ENCODE assay signal across 9 mouse cellular contexts in genomic region chr2:25582466-25583119, GRCm38 (mm10). TPM values are rescaled to one million over a fixed set of nuclear protein-coding genes. Genes with fewer than 3 reads are reported as not detected.
DNase-seq lines count a peak whose midpoint lies in the region; ATAC-seq and TF ChIP-seq lines count a peak whose summit lies in the region.
"Had no signal": no experiment of that assay in that cellular context is flagged by ENCODE, and none has a peak within 500 bp of the region (broad histone marks: within the 10 kb centered on the region; RNA-seq: fewer than 3 reads in every experiment).

No protein-coding gene starts in this region.

- TF ChIP-seq EP300 in heart, postnatal 0 days (IDR thresholded peaks at IDR 0.05; ENCODE audit: low read depth), result no peak

- peaks cover 29% of the 10 kb centered on the region for H3K36me3 ChIP-seq in heart, postnatal 0 days (replicated peaks; ENCODE audit: control insufficient read depth, insufficient read depth, low read length)
- H3K36me3 ChIP-seq in E14TG2a.4 (ENCODE audit: insufficient read depth, low read length), result peaks cover 56% of the 10 kb centered on the region
- peaks cover 16% of the 10 kb centered on the region; the same call in 1 of the 2 replicates for H3K36me3 ChIP-seq in midbrain, embryonic 15.5 days (replicated peaks)

- no peak for TF ChIP-seq CTCF in heart, postnatal 0 days (IDR thresholded peaks at IDR 0.05; ENCODE audit: low read depth)
- TF ChIP-seq CTCF in E14TG2a.4 (conservative IDR thresholded peaks at IDR 0.05; ENCODE audit: low read length), result no peak
- TF ChIP-seq CTCF in layer of hippocampus, adult 2 months (conservative IDR thresholded peaks at IDR 0.05), result 0 out of 2 replicates have a peak, but pooled peaks have one; percentile 8

- no peak overlapping the region for H3K27ac ChIP-seq in heart, postnatal 0 days (ENCODE audit: low read depth)
- peak overlapping the region; percentile 97 for H3K27ac ChIP-seq in layer of hippocampus, adult 2 months
- no peak overlapping the region for H3K27ac ChIP-seq in midbrain, embryonic 15.5 days

- H3K9ac ChIP-seq in heart, postnatal 0 days (replicated peaks; ENCODE audit: low read depth, low read length), result no peak overlapping the region
- H3K9ac ChIP-seq in midbrain, embryonic 15.5 days, result no peak overlapping the region

- H3K27me3 ChIP-seq in heart, postnatal 0 days (ENCODE audit: control insufficient read depth, insufficient read depth, low read length), result peaks cover 38% of the 10 kb centered on the region
- H3K27me3 ChIP-seq in E14TG2a.4 (ENCODE audit: insufficient read depth, low read length), result peaks cover 44% of the 10 kb centered on the region
- H3K27me3 ChIP-seq in midbrain, embryonic 15.5 days (replicated peaks), result peaks cover 31% of the 10 kb centered on the region
- H3K27me3 ChIP-seq: Patski had no signal

- no peak for DNase-seq in heart, postnatal 0 days (ENCODE audit: low spot score)
- DNase-seq in heart, postnatal 25 days (ENCODE audit: low spot score), result no peak
- peak; percentile 73 to 80 for DNase-seq in cerebellum, postnatal 14 days
- peak; percentile 90 to 91 for DNase-seq in layer of hippocampus, adult 2 months (ENCODE audit: low spot score in 2 of 2)
- DNase-seq in heart, adult 8-10 months (ENCODE audit: low spot score), result no peak

- no peaks in the 10 kb centered on the region for H3K9me3 ChIP-seq in heart, postnatal 0 days (replicated peaks; ENCODE audit: control insufficient read depth, low read length)
- no peaks in the 10 kb centered on the region for H3K9me3 ChIP-seq in E14TG2a.4 (ENCODE audit: low read length)
- no peaks in the 10 kb centered on the region for H3K9me3 ChIP-seq in midbrain, embryonic 15.5 days

- intact Hi-C loops in heart, postnatal 25 days (cut with DNase I), result no loop called here

- no peak overlapping the region for H3K4me3 ChIP-seq in heart, postnatal 0 days (ENCODE audit: low read depth, low read length)
- peak overlapping the region; percentile 5; the same call in 1 of the 2 replicates for H3K4me3 ChIP-seq in E14TG2a.4 (replicated peaks; ENCODE audit: low read length)
- peak overlapping the region; percentile 63 for H3K4me3 ChIP-seq in layer of hippocampus, adult 2 months
- H3K4me3 ChIP-seq in midbrain, embryonic 15.5 days, result no peak overlapping the region

- H3K4me1 ChIP-seq in heart, postnatal 0 days (ENCODE audit: control insufficient read depth, insufficient read depth), result peaks cover 37% of the 10 kb centered on the region
- peaks cover 65% of the 10 kb centered on the region for H3K4me1 ChIP-seq in E14TG2a.4 (replicated peaks; ENCODE audit: low read depth, low read length)
- H3K4me1 ChIP-seq in midbrain, embryonic 15.5 days, result peaks cover 49% of the 10 kb centered on the region

- H3K4me2 ChIP-seq in heart, postnatal 0 days (ENCODE audit: low read depth, low read length), result no peak overlapping the region
- H3K4me2 ChIP-seq in midbrain, embryonic 15.5 days, result no peak overlapping the region

- ATAC-seq in heart, postnatal 0 days (ENCODE audit: insufficient read depth, low read depth), result peak; percentile 6; the same call in 1 of the 2 replicates
- peak; percentile 41; the same call in 1 of the 2 replicates for ATAC-seq in midbrain, embryonic 15.5 days (replicated peaks)
- ATAC-seq in inflammation-experienced regulatory T-cells, adult 6 months, result no peak
- ATAC-seq: Patski had no signal

- 45% methylated on average over 12 of the region's 12 CpGs for WGBS in heart, postnatal 0 days
- 56% methylated on average over 12 of the region's 12 CpGs for WGBS in midbrain, embryonic 15.5 days

RNA-seq across cellular contexts. Expression of gene Ajm1, which starts 1.0 kb away (rescaled TPM):
- not detected in 2 replicates for total RNA-seq in heart, postnatal 0 days (2014; rRNA removed; ENCODE audit: low replicate concordance)
- polyA plus RNA-seq in heart, postnatal 0 days (2015; fragmentation: Nextera tagmentation; extraction: Ambion mirVana), result not detected in 2 replicates
- under 1 TPM; 0.08 to 0.10 TPM for total RNA-seq in heart, postnatal 25 days (2021)
- 100 to 1,000 TPM; 106 to 120 TPM for total RNA-seq in layer of hippocampus, adult 2 months (2021)
- 13.8 and 14.1 TPM in 2 replicates for polyA plus RNA-seq in midbrain, embryonic 15.5 days (2015; fragmentation: Nextera tagmentation; extraction: Ambion mirVana)
- polyA plus RNA-seq in inflammation-experienced regulatory T-cells, adult 6 months (2017; shearing (Covaris generic)), result under 1 TPM in 1 of 3 experiments, not detected in 2; 0.07 TPM
- total RNA-seq in heart, adult 8-10 months (2022), result under 1 TPM; 0.09 to 0.38 (median 0.25) TPM

RNA-seq across cellular contexts. Expression of gene Phpt1, which starts 7.6 kb away (rescaled TPM):
- 37.9 and 43.3 TPM in 2 replicates for total RNA-seq in heart, postnatal 0 days (2014; rRNA removed; ENCODE audit: low replicate concordance)
- 248 and 255 TPM in 2 replicates for polyA plus RNA-seq in heart, postnatal 0 days (2015; fragmentation: Nextera tagmentation; extraction: Ambion mirVana)
- total RNA-seq in heart, postnatal 25 days (2021), result 10 to 100 TPM; 63.0 to 70.0 TPM
- 10 to 100 TPM; 59.1 to 67.5 TPM for total RNA-seq in layer of hippocampus, adult 2 months (2021)
- 155 and 162 TPM in 2 replicates for polyA plus RNA-seq in midbrain, embryonic 15.5 days (2015; fragmentation: Nextera tagmentation; extraction: Ambion mirVana)
- polyA plus RNA-seq in inflammation-experienced regulatory T-cells, adult 6 months (2017; shearing (Covaris generic)), result 10 to 100 TPM; 37.0 to 64.3 (median 56.2) TPM
- 10 to 100 TPM; 58.2 to 72.2 (median 65.4) TPM for total RNA-seq in heart, adult 8-10 months (2022)

RNA-seq across cellular contexts. Expression of gene Mamdc4, which starts 7.9 kb away (rescaled TPM):
- total RNA-seq in heart, postnatal 0 days (2014; rRNA removed; ENCODE audit: low replicate concordance), result 1.7 and 2.0 TPM in 2 replicates
- 0.14 and 1.6 TPM in 2 replicates for polyA plus RNA-seq in heart, postnatal 0 days (2015; fragmentation: Nextera tagmentation; extraction: Ambion mirVana)
- total RNA-seq in heart, postnatal 25 days (2021), result 1 to 10 TPM; 1.3 to 3.2 TPM
- 1 to 10 TPM; 2.8 to 3.5 TPM for total RNA-seq in layer of hippocampus, adult 2 months (2021)
- polyA plus RNA-seq in midbrain, embryonic 15.5 days (2015; fragmentation: Nextera tagmentation; extraction: Ambion mirVana), result 4.7 and 4.8 TPM in 2 replicates
- polyA plus RNA-seq in inflammation-experienced regulatory T-cells, adult 6 months (2017; shearing (Covaris generic)), result 1 to 10 TPM in 2 of 3 experiments, under 1 TPM in 1; 0.85 to 2.2 (median 1.3) TPM
- total RNA-seq in heart, adult 8-10 months (2022), result 1 to 10 TPM; 1.1 to 2.2 (median 1.5) TPM

RNA-seq across cellular contexts. Expression of gene Edf1, which starts 24.9 kb away (rescaled TPM):
- 112 and 136 TPM in 2 replicates for total RNA-seq in heart, postnatal 0 days (2014; rRNA removed; ENCODE audit: low replicate concordance)
- polyA plus RNA-seq in heart, postnatal 0 days (2015; fragmentation: Nextera tagmentation; extraction: Ambion mirVana), result 314 and 343 TPM in 2 replicates
- 100 to 1,000 TPM; 209 to 218 TPM for total RNA-seq in heart, postnatal 25 days (2021)
- 100 to 1,000 TPM; 193 to 200 TPM for total RNA-seq in layer of hippocampus, adult 2 months (2021)
- 352 and 378 TPM in 2 replicates for polyA plus RNA-seq in midbrain, embryonic 15.5 days (2015; fragmentation: Nextera tagmentation; extraction: Ambion mirVana)
- 100 to 1,000 TPM; 246 to 394 (median 269) TPM for polyA plus RNA-seq in inflammation-experienced regulatory T-cells, adult 6 months (2017; shearing (Covaris generic))
- total RNA-seq in heart, adult 8-10 months (2022), result 100 to 1,000 TPM; 156 to 257 (median 210) TPM

RNA-seq across cellular contexts. Expression of gene Rabl6, which starts 25.7 kb away (rescaled TPM):
- 52.1 and 89.9 TPM in 2 replicates for total RNA-seq in heart, postnatal 0 days (2014; rRNA removed; ENCODE audit: low replicate concordance)
- polyA plus RNA-seq in heart, postnatal 0 days (2015; fragmentation: Nextera tagmentation; extraction: Ambion mirVana), result 28.7 and 30.7 TPM in 2 replicates
- 10 to 100 TPM; 61.8 to 66.1 TPM for total RNA-seq in heart, postnatal 25 days (2021)
- total RNA-seq in layer of hippocampus, adult 2 months (2021), result 100 to 1,000 TPM; 149 to 151 TPM
- 71.3 and 75.7 TPM in 2 replicates for polyA plus RNA-seq in midbrain, embryonic 15.5 days (2015; fragmentation: Nextera tagmentation; extraction: Ambion mirVana)
- polyA plus RNA-seq in inflammation-experienced regulatory T-cells, adult 6 months (2017; shearing (Covaris generic)), result 10 to 100 TPM; 14.0 to 28.3 (median 18.0) TPM
- total RNA-seq in heart, adult 8-10 months (2022), result 10 to 100 TPM; 67.3 to 75.3 (median 71.3) TPM

Comparison
In these comparisons a context has a peak if more than half of its experiments do, and no peak if none do; other contexts are left out.
1. DNase-seq: peak in cerebellum, postnatal 14 days (2 of 2) and layer of hippocampus, adult 2 months (2 of 2); none in heart, postnatal 0 days (single experiment), heart, postnatal 25 days (single experiment) and heart, adult 8-10 months (single experiment).
2. H3K4me3 ChIP-seq: peak in E14TG2a.4 (single experiment) and layer of hippocampus, adult 2 months (single experiment); none in heart, postnatal 0 days (single experiment) and midbrain, embryonic 15.5 days (single experiment).
3. RNA of gene Ajm1, which starts 1.0 kb away (total RNA-seq): 106 to 120 TPM in layer of hippocampus, adult 2 months; 0.09 to 0.38 TPM in heart, adult 8-10 months, 0.08 to 0.10 TPM in heart, postnatal 25 days and not detected in heart, postnatal 0 days; every median in the first group is over 10 times any median in the second.